Mouse (Mus musculus): ENCODE results near the gene Sem1. TPM values are rescaled to one million over a fixed set of nuclear protein-coding genes. Genes with fewer than 3 reads are reported as not detected.

Sem1 gene
- 19.5 and 28.9 TPM in 2 replicates for polyA plus RNA-seq (2012; rRNA removed; ENCODE audit: low replicate concordance)

GRCm38 (mm10) chr6:6578304-6579149 lies at the start of gene Sem1:
Sem1 (minus strand) TSS chr6:6578663.

Measured in subcutaneous adipose tissue, adult 2 months (tissue).